Mouse (Mus musculus) heart, postnatal 36 days (tissue): Measurements from ENCODE around the gene Ptprs. TPM values are rescaled to one million over a fixed set of nuclear protein-coding genes. Genes with fewer than 3 reads are reported as not detected.

ENCODE experiments used
- microRNA-seq, 2 experiments: library from miRNA; unstranded; fragments of <30 nt; microRNA quantifications; one replicate each; pipeline ENCODE4 v1.2.0; 2021; ENCODE audit warnings: borderline number of aligned reads in 2 of 2
- total RNA-seq, 2 experiments: library from RNA; stranded (reverse); gene quantifications; 2 replicates each; pipeline ENCODE4 v1.2.3; 2021

Gene Ptprs
- total RNA-seq, 2 experiments from 2014 or later = 45.8 to 47.7 TPM

Small RNAs within 50 kb of the gene (microRNA-seq; reads per million reads assigned to microRNA genes)
- 0 reads per million in 2 experiments for gene Mir6977

Other genes starting within 250 kb of the Ptprs start
- gene Fem1a, start 219.7 kb downstream of the Ptprs start, total RNA-seq = 100 to 1,000 TPM; 106 to 111 TPM
- gene Ticam1, start 199.7 kb downstream of the Ptprs start, total RNA-seq = 1 to 10 TPM; 8.7 to 8.8 TPM
- 100 to 1,000 TPM; 183 to 206 TPM for gene Plin3, start 183.6 kb downstream of the Ptprs start, total RNA-seq
- gene Arrdc5, start 176.2 kb downstream of the Ptprs start, total RNA-seq = not detected
- 1 to 10 TPM; 2.8 to 3.3 TPM for gene Uhrf1, start 173.2 kb downstream of the Ptprs start, total RNA-seq
- gene Kdm4b, start 150.4 kb downstream of the Ptprs start, total RNA-seq = 10 to 100 TPM; 38.0 to 40.9 TPM
- gene Znrf4, start 35.9 kb upstream of the Ptprs start, total RNA-seq = not detected
- gene Gm20219, start 77.9 kb upstream of the Ptprs start, total RNA-seq = under 1 TPM in 1 of 2 experiments, not detected in 1; 0.22 TPM
- 10 to 100 TPM; 41.4 to 48.5 TPM for gene Safb2, start 108.1 kb upstream of the Ptprs start, total RNA-seq
- gene Safb, start 108.3 kb upstream of the Ptprs start, total RNA-seq = 10 to 100 TPM; 55.1 to 65.8 TPM
- 100 to 1,000 TPM; 342 to 346 TPM for gene 2410015M20Rik, start 133.3 kb upstream of the Ptprs start, total RNA-seq
- 100 to 1,000 TPM; 724 to 728 TPM for gene Rpl36, start 136.9 kb upstream of the Ptprs start, total RNA-seq
- 100 to 1,000 TPM; 118 to 124 TPM for gene Lonp1, start 150.4 kb upstream of the Ptprs start, total RNA-seq
- not detected for gene Catsperd, start 151.7 kb upstream of the Ptprs start, total RNA-seq
- gene Ranbp3, start 196.8 kb upstream of the Ptprs start, total RNA-seq = 10 to 100 TPM; 34.9 to 38.0 TPM
- gene Ndufa11, start 241.3 kb upstream of the Ptprs start, total RNA-seq = 100 to 1,000 TPM; 847 to 875 TPM
- gene Vmac, start 241.5 kb upstream of the Ptprs start, total RNA-seq = 1 to 10 TPM; 3.1 to 4.9 TPM